Mouse (Mus musculus) MEL-GATA-1-ER (cell line): Measurements from ENCODE around the gene Pcsk5.

ENCODE experiments used
- DNase-seq: peaks from one replicate; pipeline ENCODE4 v3.0.0-alpha.2; 2012; ENCODE audit warnings: low read depth; ENCODE audit errors: extremely low read depth

Gene Pcsk5

GRCm38 (mm10) chr19:17812661-17813060 lies 24.8 kb downstream of the Pcsk5 start:
- no peak for DNase-seq

- no peak for DNase-seq
These were observed 30.8 kb downstream of the Pcsk5 start for GRCm38 (mm10) chr19:17806626-17807025.

GRCm38 (mm10) chr19:17800798-17801197 lies 36.6 kb downstream of the Pcsk5 start:
- DNase-seq, result no peak

DNA sequence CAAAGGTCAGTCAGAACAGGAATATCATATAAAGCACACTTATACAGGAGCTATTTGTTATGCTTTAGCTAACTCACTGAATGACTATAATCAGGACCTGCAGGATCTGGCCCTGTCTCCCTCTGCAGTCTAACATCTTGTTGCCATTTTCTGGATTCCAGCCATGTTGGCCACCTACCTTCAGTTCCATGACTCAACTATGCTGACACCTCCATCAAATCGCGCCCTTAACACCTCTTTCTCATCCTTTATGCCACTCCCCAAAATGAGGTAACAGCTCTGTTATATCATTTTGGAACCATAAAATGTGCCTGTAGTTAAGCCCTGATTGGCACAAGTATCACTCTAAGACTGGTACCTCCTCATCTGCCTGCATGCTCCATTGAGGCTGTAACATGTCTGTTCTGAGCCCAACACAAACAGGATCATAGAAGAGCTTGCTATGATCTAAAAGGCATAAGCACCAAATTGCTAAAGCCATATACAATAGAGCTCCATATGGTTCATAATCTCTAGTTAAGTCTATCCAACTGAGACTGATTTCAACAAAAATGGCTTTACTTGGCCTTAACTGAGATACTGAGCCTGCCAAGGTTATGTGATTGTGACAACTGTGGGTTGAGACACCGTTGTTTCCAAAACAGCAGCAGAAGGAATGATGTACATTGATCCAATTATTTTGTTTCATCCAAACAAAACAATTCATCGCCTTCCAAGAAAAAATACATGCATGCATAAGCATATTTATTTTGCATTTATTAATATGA lies 37.8 kb downstream of the Pcsk5 start:
- DNase-seq, result no peak

GRCm38 (mm10) chr19:17793457-17793856 lies 44.0 kb downstream of the Pcsk5 start:
- DNase-seq, result no peak

DNA sequence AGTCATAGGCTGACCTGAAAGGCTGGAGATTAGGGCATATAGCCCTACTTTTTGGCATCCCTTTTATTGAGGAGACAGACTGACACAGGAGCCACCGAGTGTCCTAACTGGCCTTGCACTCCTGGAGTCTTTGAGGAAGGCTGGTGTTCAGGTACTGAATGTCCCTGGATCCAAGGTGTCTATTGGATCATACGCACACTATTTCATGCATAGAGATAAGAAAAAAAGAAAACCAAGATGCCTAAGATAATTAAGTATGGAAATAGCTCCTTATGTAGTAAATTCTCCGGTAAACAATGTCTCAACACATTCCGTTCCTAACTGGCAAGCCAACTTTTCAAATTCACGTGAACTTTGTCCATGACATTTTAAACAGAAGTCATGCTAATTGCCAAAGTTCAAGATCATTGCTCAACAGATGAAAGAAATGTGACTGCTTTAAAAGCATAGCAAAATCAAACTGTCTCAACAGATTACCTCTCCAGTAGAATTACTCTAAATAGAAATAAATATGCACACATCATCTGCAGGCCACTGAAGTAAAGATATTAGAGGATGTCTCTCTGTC lies 45.9 kb downstream of the Pcsk5 start:
- DNase-seq, result no peak

DNA sequence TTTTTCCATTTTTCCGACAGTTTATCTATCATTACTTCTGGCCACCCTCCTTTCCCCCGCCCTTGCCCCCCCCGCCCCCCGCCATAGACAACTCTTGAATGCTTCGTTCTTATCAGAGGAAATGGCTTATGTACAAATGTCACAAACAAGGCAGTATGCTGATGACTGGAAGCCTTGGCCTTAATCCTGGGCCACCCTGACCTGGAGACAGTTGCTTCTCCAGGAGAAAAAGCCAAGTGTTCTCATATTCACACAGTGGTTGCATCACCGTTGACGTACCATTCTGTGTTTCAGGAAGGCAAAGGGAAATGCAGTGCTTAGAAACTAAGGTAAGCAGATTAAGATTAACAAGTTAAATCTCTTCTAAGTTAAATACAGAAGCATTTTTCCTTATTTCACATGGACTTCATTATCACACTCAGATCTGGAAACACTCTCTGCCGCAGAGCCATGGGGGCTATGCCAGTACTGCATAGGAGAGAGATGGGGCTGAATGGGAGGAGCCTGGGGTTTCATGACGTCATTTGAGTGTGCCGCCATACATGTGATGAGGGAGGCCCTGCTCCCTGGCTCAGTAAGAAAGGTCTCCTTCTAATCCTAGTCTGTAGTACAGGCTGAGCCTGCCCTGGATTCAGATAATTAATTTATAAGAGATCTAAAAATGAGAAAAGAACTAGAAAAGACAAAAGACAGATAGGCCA lies 48.7 kb downstream of the Pcsk5 start:
- DNase-seq, result no peak

DNA sequence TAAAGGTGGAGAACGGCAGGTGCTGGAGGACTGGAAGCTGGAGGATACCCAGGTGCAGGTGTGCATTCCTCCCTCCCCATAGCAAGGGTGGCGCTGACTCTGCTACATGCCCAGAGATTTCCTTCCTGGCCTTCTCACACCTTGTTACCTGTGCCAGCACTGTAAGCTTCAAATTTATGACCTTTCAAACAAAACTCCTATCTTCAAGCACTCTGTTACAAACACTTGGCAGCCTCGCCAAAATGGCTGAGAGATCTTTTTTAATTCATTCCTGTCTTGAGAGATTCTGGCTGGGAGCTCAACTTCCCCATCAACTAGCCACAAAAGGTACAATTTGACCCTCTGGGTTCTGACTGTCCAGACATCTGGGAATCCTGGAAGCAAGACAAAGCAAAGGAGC lies 50.7 kb downstream of the Pcsk5 start:
- DNase-seq, result no peak

GRCm38 (mm10) chr19:17784401-17785192 lies 52.8 kb downstream of the Pcsk5 start:
- no peak for DNase-seq

DNA sequence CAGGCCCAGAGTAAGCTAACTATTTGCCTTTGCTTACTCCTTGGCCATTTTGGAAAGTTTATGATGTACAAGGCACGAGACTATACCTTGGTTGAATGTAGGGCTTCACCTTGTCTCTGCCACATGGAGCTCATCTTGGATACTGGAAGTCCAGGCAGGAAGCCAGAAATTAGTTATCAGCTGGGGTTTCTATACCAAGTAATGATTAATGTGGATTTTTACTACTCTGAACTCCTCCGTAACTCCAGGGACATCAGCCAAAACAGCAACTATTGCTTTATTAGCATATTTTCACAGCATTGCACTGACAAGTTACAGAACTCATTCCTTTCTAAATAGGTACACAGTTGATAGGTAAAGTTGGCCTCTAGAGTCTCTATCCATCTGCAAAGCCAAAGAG lies 54.2 kb downstream of the Pcsk5 start:
- no peak for DNase-seq

DNA sequence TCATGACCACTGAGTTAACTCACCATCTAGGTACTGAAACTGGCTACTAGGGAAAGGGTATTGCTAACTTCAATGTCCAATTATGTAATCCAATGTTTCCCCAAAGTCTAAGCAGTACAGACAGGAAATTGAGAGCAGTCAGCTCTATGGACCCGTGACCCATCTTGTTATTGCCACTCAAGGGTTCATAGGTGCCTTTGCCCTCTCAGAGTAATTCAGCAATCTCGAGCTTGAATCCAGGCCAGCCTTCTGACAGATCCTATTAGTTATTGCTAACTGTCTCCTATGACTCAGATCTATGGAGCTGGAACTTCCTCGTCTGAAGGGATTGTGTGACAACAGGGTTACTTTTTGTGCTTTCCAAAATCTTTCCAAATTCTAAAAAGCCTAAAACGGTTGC lies 56.1 kb downstream of the Pcsk5 start:
- DNase-seq, result no peak

DNA sequence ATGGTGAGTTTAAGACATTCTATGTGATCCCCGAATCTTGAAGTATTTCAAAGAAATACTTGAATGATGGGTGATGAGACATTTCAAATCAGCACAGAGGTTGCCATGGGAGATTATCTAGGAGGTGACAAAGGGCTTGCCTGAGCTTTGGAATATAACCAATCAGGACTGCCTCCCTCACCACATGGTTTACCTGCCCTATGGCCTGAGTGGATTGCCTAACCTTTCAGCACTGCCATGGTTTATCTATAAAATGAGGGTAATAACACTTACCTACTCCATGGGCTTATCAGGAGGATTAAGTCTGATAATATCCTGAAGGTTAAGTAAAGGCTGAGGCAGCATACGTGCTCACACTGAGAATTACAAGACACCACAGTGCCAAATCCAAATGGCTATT lies 61.5 kb downstream of the Pcsk5 start:
- no peak for DNase-seq

DNA sequence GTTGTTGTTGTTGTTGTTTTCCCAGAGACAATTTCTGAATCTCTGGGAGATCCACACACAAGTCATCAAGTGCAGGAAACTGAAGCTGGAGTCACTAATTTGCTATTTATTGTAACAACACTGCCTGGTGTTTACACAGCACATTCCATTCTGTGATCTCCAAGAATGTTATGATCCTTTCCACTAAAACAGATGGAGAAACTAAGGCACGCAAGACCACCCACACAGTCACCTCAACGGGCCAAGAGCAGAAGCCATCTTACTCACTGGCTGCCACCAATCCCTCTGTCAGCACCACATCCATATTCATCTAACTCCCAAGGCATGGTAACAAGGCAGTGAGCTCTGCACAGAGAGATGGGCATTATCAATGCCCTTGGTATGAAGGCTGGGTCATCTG lies 62.3 kb downstream of the Pcsk5 start:
- DNase-seq, result no peak

- no peak for DNase-seq
These were observed 63.4 kb downstream of the Pcsk5 start for GRCm38 (mm10) chr19:17774061-17774460.

GRCm38 (mm10) chr19:17769610-17770399 lies 67.6 kb downstream of the Pcsk5 start:
- no peak for DNase-seq

DNA sequence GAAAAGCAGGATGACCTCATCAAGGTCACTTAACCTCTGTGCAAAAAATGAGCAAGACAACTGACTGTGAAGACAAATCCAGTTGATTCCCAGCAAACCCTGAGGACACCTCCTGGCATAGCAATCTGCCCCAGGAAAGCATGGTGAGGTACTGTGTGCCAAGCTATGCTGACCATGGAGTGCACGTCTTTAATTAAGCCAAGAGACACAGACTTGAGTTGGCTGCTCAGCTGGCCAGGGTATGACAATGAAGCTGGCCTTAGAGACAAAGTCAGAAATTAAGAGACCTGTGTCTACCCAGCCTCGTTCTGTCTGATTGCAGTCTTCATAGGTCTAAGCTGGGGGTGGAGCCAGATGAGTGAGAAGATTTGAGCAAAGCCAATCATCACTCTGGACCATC lies 72.4 kb downstream of the Pcsk5 start:
- no peak for DNase-seq

- no peak for DNase-seq
These were observed 74.7 kb downstream of the Pcsk5 start for GRCm38 (mm10) chr19:17762740-17763139.

GRCm38 (mm10) chr19:17761678-17762077 lies 75.8 kb downstream of the Pcsk5 start:
- no peak for DNase-seq

GRCm38 (mm10) chr19:17752841-17753240 lies 84.6 kb downstream of the Pcsk5 start:
- DNase-seq, result no peak

DNA sequence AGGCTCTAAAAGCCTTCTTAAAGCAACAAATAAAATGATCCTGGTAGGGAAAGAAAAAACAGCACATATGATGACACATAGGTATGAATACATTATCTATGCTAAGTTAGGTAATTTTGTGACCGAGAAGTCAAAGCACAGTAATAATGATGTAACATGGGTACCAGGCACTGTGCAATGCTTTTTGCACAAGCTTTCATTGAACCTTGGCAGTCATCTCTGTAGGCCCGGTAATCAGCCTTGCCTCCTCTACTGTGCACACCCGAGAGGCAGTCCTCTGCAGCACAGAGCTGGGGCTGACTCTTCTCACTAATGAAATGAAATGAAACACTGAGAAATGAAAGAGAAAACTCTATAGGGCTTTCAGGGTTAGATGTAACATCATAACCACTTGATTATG lies 89.1 kb downstream of the Pcsk5 start:
- no peak for DNase-seq

- no peak for DNase-seq
These were observed 92.1 kb downstream of the Pcsk5 start for GRCm38 (mm10) chr19:17745380-17745779.
